Mouse (Mus musculus) T-cell, adult 66 days (primary cell): ENCODE results near the gene Pa2g4. TPM values are rescaled to one million over a fixed set of nuclear protein-coding genes. Genes with fewer than 3 reads are reported as not detected.

ENCODE experiments used
- total RNA-seq, 2 experiments: library from RNA; stranded (reverse); gene quantifications; 3 replicates in 1 of 2; 4 replicates in 1 of 2; pipeline ENCODE4 v1.2.4; 2023

Gene Pa2g4
- total RNA-seq: 10 to 100 TPM; 77.4 to 82.8 TPM

DNA sequence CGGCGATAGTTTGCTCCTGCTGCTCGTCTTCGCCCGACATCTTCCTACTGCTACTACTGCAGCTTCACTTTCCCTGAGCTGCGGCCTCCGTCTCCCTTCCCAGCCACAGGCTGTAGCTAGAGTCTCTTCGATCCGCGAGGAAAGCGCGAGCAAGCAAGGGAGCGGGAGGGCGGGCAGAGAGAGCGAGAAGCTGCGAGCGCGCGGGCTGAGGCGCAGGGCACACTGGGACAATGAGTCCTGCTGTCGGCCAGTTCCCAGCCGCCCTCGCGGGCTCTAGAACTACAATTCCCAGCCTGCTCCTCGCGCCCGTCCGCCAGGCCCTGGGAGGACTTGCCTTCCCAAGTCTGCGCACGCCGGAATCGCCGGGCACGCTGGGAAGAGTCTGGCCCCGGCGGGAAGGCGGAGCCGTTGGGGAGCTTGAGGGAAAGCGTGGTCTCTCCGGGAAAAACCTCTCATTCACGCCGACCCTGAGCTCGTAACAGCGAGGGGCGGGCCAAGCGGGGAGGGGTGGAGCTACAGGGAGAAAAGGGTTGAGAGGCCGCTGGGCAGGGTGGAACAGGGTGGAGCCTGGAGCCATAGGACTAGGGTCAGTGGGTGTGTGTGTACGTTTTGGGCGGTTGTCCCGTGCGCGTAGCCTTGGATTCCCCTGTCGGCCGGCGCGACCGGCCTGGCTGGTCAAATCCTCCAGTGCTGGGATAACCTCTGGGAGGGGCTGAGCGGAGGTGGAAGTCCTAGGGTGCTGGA lies at the start of gene Pa2g4:
TSS of gene Pa2g4 (minus strand) at position 200 of the 744 bp plus-strand sequence.

DNA sequence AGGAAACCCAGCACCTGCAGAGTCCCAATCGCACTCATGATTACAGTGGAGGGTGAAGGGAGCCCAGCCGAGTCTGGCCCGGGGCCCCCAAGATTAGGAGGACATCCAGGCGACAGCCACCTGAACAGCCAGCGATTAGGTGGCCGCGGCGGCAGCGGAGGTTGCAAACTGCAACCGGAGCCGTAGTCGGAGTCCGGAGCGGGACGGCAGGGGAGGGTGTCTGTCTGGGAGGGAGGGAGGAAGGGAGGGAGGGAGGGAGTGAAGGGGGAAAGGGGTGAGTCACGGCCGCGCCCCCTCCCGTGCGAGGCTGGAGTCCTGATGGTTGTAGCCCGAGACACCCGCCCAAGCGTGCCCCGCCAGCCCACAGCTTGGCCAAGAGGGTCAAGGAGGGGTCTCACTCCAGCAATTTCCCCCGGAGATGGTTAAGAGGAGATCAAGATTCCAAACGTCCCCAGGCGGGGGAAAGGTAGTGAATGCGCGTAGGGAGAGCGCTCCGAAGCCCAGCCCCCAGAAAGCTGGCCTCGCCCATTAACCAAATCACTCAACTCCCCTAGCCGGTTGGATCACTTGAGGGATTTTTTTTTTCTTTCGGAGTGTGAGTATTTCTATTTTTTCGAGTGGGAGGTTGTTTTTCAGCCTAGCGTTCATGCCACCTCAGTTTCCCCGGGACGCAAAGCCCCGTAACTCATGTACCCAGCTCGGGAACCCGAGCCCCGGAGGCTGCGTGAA lies 23.8 kb upstream of the Pa2g4 start, which contains the start of gene Erbb3:
TSS of gene Erbb3 (minus strand) at position 189 of the 729 bp plus-strand sequence.

DNA sequence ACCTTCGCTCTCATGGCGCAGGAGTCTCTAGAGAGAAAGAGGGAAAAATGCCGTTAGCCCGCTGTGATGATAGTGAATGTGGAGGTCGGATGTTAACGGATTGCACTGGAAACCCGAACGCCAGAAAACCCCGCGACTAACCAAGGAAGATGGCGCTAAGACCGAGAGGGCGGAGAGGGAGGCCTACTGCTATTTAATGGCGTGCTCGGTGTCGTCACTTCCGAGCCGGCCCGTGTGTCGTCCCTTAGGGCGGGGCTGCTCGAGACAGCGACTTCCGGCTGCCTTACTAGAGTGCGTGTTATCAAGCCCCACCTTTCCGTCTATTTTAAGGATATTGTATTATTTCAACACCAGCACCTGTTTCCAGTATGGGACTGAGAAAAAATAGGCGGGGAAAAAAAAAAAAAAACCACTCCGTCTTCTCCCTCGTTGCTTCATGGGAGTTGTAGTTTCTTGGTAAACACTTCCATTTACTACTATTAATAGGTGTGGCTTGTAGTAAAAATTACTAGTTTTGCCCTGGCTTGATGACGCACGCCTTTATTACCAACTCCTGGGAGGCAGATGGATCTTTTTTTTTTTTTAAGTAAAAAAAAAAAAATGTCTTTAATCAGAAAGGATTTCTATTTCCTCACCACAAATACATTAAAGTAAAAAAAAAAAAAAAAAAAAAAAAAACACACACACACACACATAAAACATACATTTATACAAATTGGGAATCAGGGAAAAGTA lies 16.7 kb downstream of the Pa2g4 start, which contains the start of gene Rpl41:
TSS of gene Rpl41 (minus strand) at position 359 of the 735 bp plus-strand sequence.

DNA sequence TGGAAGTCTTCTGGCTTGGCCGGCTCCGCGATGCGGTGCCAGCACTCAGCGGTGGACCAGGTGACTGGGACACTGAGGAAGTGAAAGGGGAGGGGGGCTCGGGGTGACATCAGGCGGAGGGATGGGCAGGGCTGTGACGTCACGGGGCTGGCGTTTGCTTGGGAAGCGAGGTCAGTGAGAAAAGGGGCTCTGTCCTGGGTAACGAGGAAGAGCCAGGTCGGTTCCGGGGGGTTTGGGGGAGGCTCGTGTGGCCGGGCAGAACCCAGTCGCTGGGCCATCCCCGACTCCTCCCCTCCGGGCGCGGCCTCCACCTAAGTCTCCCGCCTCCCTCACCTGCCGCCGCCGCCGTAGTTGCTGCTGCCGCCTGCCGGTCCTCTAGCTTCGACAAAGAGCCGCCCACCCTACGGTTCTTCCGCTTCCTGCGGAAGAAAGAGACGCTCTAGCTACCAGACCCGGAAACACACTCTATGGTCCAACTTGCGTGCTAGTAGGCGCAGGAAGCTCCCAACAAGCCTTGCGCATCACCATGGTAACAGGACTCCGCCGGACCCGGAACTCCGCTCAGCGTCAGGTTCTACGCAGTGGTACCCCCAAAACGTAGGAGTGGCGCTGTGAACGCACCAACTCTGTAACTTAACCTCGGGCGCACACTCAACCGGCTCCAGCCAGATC lies 18.3 kb downstream of the Pa2g4 start, which contains the start of gene Zc3h10:
TSS of gene Zc3h10 (minus strand) at position 414 of the 672 bp plus-strand sequence.

DNA sequence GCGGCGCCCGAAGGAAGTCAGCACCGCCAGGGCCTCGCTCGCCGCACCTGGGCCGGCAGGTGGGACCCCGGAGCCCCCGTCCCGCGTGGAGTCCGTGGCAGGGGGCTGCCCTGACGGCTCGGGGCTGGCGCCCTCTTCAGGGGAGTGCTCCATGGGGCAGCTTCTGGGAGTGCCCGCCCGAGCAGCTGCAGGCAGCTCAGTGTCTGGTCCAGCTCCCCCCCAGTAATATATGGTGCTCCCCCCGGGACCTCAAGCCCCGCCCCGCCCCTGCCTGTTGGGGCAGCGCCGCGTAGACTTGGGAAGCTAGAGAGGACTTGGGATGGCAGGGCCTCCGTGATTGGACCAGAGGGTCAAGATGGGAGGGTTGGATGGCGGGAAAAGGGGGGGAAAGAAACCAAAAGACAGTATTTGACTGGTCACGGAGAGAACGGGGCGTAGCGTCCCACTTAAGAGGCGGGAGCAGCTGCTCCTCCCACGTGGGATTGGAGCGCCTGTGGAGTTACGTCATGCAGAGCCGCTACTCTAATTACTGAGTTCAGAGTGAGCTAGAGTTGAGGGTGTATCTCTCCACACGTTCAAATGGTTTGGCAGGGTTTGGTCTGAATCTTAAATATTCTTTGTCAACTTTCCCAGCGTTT lies 40.0 kb downstream of the Pa2g4 start, which contains the start of gene Esyt1:
TSS of gene Esyt1 (minus strand) at position 201 of the 638 bp plus-strand sequence.

Other genes with a start within 250 kb of the Pa2g4 start
- gene Cnpy2, start 243.5 kb downstream of the Pa2g4 start, total RNA-seq: 10 to 100 TPM; 24.5 to 37.2 TPM
- 10 to 100 TPM; 90.5 to 96.7 TPM for gene Cs, start 228.3 kb downstream of the Pa2g4 start, total RNA-seq
- gene Coq10a, start 197.0 kb downstream of the Pa2g4 start, total RNA-seq: 10 to 100 TPM; 20.9 to 30.1 TPM
- 10 to 100 TPM; 56.8 to 58.4 TPM for gene Ankrd52, start 188.9 kb downstream of the Pa2g4 start, total RNA-seq
- not detected for gene Slc39a5, start 164.8 kb downstream of the Pa2g4 start, total RNA-seq
- gene Nabp2, start 154.5 kb downstream of the Pa2g4 start, total RNA-seq: 10 to 100 TPM; 45.8 to 50.9 TPM
- gene Rnf41, start 154.3 kb downstream of the Pa2g4 start, total RNA-seq: 10 to 100 TPM; 29.6 to 33.1 TPM
- gene Smarcc2, start 106.7 kb downstream of the Pa2g4 start, total RNA-seq: 100 to 1,000 TPM; 140 to 150 TPM
- 100 to 1,000 TPM; 743 to 795 TPM for gene Myl6, start 71.8 kb downstream of the Pa2g4 start, total RNA-seq
- under 1 TPM in 1 of 2 experiments, not detected in 1; 0.55 TPM for gene Myl6b, start 67.3 kb downstream of the Pa2g4 start, total RNA-seq
- 100 to 1,000 TPM; 294 to 296 TPM for gene Esyt1, start 40.1 kb downstream of the Pa2g4 start, total RNA-seq
- 10 to 100 TPM; 30.2 to 32.5 TPM for gene Zc3h10, start 18.2 kb downstream of the Pa2g4 start, total RNA-seq
- 1,000 to 10,000 TPM; 4,550 to 4,559 TPM for gene Rpl41, start 16.7 kb downstream of the Pa2g4 start, total RNA-seq
- gene Erbb3, start 23.7 kb upstream of the Pa2g4 start, total RNA-seq: 1 to 10 TPM in 1 of 2 experiments, under 1 TPM in 1; 0.89 to 1.2 TPM
- 1,000 to 10,000 TPM; 1,408 to 1,573 TPM for gene Rps26, start 60.8 kb upstream of the Pa2g4 start, total RNA-seq
- 10 to 100 TPM in 1 of 2 experiments, 1 to 10 TPM in 1; 9.4 to 11.5 TPM for gene Ikzf4, start 80.0 kb upstream of the Pa2g4 start, total RNA-seq
- gene Suox, start 108.1 kb upstream of the Pa2g4 start, total RNA-seq: 10 to 100 TPM; 10.5 to 14.2 TPM
- gene Rab5b, start 130.3 kb upstream of the Pa2g4 start, total RNA-seq: 10 to 100 TPM; 40.9 to 46.5 TPM
- under 1 TPM in 1 of 2 experiments, not detected in 1; 0.58 TPM for gene Pmel, start 138.2 kb upstream of the Pa2g4 start, total RNA-seq
- gene Cdk2, start 139.0 kb upstream of the Pa2g4 start, total RNA-seq: 10 to 100 TPM; 31.2 to 34.3 TPM
- gene Dgka, start 178.9 kb upstream of the Pa2g4 start, total RNA-seq: 100 to 1,000 TPM; 809 to 875 TPM
- gene Pym1, start 181.9 kb upstream of the Pa2g4 start, total RNA-seq: 10 to 100 TPM; 71.3 to 84.9 TPM
- under 1 TPM in 1 of 2 experiments, not detected in 1; 0.98 TPM for gene Mmp19, start 224.9 kb upstream of the Pa2g4 start, total RNA-seq
- 10 to 100 TPM; 66.0 to 66.8 TPM for gene Dnajc14, start 238.1 kb upstream of the Pa2g4 start, total RNA-seq
- gene Tmem198b, start 238.4 kb upstream of the Pa2g4 start, total RNA-seq: 1 to 10 TPM; 7.9 to 9.1 TPM